Mouse (Mus musculus) neural tube, embryonic 10.5 days (tissue): Measurements from ENCODE around the gene Myog.
"Not testable (repeated sequence)": the region's sequence is repeated elsewhere in the genome, so short reads cannot be mapped to it uniquely, and the experiment has no call there.

Source experiments
- DNase-seq: peaks from one replicate; pipeline ENCODE4 v3.0.0-alpha.2; 2017; ENCODE audit warnings: low spot score; ENCODE audit errors: extremely low spot score

Myog gene

DNA sequence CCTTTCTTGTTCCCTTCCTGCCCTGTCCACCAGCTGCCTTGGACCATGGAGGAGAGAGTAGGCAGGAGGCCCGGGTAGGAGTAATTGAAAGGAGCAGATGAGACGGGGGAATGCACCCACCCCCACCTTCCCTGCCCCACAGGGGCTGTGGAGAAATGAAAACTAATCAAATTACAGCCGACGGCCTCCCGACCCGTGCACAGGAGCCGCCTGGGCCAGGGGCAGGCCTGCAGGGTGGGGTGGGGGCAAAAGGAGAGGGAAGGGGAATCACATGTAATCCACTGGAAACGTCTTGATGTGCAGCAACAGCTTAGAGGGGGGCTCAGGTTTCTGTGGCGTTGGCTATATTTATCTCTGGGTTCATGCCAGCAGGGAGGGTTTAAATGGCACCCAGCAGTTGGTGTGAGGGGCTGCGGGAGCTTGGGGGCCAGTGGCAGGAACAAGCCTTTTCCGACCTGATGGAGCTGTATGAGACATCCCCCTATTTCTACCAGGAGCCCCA lies at the start of gene Myog:
TSS of gene Myog (plus strand) at position 392 of the 502 bp plus-strand sequence.
- DNase-seq, result no peak

- DNase-seq, result no peak
These were observed 49.1 kb upstream of the Myog start for GRCm38 (mm10) chr1:134240701-134241100.

DNA sequence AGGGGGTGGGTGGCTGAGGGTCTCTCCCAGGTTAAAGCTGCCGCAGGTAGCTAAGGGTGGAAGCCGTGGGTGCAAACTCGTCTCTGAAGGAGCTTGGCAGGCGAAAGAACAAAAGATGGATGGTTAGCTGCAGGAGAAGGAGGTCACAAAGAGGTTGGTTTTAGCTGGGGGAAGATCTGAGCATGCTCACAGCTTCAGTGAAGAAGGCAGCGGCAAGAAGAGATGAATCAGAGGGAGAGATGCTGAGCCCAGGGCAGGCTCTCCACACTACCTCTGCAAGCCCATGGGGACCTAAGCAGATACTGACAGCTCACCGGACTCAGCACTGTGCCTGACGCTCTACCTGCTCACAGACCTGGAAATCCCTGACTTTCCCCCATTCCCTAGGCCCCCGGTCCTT lies 48.5 kb upstream of the Myog start:
- no peak for DNase-seq

GRCm38 (mm10) chr1:134242286-134242685 lies 47.5 kb upstream of the Myog start:
- DNase-seq, result no peak

- no peak for DNase-seq
These were observed 46.3 kb upstream of the Myog start for GRCm38 (mm10) chr1:134243505-134243904.

GRCm38 (mm10) chr1:134243948-134244914 lies 45.6 kb upstream of the Myog start:
- DNase-seq, result peak; percentile 88

DNA sequence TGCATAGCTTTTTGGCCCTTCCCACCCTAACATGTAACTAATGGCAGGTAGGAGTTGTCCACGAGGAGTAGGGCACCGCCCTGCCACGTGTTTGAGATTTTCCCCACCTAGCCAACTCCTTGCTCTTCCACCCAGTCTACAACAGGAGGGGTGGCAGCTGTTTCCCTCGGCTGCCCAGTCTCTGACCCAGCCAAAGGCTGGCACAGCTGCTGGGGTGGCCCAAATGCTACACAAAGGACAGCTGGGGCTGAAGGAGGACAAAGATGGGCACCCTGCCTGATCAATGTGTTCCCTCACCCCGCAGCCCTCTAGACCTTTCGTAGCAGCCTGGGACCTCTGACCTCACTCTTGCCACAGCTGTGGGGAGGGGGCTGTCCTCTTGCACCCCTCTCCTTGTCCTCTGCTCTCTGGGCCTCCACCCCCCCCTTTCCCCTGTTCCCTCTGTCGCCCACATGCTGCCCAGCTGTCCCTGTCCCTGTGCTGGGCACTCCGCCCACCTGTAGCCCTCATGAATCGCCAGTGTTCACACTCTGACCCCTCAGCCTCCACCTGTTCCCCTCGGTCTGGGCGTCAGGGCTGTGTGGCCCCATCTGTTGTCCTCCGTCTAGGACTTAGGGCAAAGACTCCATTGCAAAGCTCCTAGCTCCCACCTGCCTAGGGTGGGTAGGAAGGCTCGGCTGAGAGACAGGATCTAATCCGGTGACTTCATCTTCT lies 44.6 kb upstream of the Myog start:
- no peak for DNase-seq

DNA sequence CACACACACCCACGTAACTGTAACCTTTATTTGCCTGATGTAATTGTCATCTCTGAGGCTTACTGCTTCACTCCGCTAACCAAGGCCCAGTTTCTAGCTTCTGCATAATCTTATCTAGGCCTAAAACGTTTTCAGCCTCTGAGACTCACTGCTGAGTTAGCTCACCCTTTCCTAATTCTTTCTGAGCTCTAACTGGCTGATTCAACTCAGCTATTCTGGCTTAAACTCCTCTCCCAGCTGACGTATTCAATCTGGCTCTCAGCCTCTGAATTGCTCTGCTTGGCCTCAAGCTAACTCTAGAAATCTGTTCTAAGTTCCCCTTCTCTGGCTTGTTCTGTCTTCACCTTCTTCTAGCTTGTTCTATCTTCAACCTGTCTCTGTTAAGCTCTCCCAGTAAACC lies 43.2 kb upstream of the Myog start:
- no peak for DNase-seq

DNA sequence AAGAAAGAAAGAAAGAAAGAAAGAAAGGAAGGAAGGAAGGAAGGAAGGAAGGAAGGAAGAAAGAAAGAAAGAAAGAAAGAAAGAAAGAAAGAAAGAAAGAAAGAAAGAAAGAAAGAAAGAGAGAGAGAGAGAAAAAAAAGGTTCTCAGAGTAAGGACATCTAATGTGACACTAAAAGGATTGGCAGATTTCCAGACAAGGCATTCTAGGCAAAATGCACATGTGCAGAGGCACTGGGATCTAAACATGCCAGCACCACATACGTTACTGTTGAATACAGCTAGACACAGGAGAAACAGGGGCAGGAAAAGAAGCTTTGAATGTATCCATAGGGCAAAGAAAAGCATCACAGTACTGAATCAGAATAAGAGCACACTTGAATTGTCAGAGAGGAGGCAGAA lies 40.1 kb upstream of the Myog start:
- DNase-seq, result not testable (repeated sequence)

- DNase-seq, result no peak
These were observed 25.4 kb upstream of the Myog start for GRCm38 (mm10) chr1:134264341-134264740.

- DNase-seq, result no peak
These were observed 24.0 kb upstream of the Myog start for GRCm38 (mm10) chr1:134265797-134266196.

DNA sequence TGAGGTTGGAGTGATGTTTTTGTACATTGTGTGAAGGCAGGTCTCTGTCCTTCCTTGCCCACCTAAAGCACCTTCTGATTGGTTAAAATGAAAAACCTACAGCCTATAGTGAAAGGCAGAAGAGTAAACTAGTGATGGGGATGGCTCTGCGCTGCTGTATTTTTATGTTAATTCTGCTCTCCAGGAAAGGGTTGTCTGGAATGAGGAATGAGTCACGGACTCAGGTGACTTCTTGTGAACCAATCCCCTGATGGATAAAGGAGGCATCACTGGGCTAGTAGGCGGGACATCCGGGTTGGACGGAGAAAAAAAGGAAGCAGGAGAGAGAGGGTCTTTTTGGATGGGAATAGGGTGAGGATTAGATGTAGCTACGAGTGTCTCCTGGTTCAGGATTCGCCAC lies 19.8 kb upstream of the Myog start:
- DNase-seq, result no peak

GRCm38 (mm10) chr1:134272754-134273250 lies 17.0 kb upstream of the Myog start:
- DNase-seq, result no peak

DNA sequence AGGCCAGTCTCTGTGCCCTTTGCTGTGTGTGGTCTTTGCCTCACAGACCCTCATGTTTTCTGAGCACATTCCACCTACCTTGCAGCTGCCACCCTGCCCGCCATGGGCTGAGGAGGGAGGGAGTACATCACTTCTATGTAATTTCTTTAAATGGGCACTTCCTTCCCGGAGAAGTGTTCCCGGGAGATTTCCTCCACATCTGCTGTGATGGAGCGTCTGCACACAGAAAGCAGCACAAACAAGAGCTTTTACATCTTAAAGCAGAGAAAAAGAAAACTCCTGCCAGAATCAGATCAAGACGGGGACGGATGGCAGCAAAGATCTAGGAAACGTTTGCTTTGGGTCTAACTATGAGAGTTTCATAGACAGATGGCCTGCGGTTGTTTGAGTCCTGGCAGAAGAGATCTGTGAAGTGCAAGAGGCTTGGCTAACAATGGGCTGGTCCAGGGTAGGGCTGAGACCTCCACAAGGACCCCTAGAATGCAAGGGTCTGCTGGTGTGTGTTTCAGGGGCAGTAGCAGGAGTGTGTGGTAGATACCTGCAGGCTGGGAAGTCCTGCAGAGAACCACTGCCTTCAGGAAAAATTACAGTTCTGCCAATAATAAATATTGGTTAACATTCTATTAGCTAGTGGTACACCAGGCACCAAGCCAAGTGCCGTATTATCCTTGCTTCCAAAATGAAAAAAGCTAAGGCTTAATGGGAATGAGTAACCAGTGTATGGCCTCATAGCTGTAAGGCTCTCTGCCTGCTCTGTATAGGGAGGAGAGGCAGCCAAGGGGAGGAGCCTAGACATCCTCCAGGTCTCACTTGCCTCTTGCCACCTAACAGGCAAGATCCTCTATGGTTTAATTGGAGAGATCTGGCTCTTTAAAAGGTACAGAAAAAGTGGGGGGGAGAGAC lies 16.0 kb upstream of the Myog start:
- no peak for DNase-seq

DNA sequence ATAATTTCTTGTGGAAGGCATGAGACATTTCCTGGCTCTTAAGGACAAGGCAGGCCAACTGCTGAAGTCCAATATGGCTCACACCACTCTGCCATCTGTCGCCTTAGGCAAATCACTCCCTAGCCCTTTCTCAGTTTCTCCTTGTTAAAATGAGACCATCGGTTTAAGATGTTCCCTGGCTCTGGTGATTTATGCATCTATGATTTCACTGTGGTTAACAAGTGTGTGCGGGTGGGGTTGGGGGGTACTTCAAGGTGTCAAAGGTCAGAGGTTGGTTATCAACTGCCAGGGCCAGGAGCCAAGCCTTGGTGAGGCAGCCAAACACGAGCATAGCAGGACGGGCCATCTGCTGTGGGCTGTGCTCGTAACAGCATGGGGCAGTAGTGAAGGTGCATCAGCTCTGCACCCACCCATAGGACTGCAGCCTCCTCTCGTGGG lies 15.3 kb upstream of the Myog start:
- DNase-seq, result no peak

DNA sequence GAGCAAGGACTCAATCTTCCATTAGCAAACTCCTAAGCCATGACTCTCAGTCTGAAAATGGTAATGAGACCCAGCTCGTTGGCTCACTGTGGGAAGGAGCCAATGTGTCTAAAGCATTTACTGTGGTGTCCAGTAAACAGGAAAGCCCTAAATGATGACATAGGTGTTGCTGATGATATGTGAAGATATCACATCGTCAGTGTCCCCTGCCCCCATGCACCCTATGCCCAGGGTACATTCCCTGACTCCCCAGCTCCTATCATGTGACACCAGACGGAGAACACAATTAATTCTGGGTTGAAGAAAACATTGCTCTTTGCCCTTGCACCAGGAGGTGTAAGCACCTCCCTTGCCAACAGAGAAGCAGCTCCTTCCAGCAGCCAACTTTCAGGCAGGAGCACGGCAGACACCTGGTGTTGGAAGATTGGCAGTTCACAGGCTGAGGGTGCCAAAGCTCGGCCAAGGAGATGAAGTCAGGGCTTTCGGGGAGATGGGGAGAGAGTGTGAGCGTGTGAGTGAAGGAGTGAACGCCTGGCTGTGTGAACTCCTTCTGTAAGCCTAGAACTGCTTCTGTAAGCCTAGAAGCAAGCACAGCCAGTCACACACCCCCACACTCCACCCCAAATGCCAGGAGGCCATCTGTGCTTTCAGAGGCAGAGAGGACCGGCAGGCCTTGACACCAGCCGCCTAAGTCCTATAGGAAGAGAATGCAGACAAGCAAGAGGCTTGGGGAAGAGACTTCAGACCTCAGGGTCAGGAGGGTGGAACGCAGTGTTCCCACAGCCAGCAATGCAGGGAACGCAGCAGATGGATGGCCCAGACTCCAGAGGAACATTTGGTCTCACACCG lies 13.9 kb upstream of the Myog start:
- no peak for DNase-seq

DNA sequence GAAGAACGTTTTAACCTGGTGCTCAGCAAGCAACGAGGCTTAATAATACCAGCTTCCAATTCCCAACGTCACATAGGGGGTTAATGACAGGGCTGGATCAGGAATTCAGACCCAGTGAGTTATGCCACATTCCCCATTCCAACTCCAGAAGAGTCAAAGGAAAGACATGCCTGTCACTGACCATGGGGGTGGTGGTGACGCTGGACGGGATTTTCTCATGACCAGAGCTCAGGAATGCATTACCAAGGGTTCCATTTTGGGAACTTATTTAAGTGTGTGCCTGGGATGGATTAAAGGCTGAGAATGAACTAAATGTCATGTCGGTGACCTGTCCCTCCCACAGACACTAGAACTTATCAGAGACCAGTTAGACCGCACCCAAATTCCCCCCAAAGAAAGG lies 13.0 kb upstream of the Myog start:
- DNase-seq, result no peak

GRCm38 (mm10) chr1:134280174-134280573 lies 9.6 kb upstream of the Myog start:
- no peak for DNase-seq

DNA sequence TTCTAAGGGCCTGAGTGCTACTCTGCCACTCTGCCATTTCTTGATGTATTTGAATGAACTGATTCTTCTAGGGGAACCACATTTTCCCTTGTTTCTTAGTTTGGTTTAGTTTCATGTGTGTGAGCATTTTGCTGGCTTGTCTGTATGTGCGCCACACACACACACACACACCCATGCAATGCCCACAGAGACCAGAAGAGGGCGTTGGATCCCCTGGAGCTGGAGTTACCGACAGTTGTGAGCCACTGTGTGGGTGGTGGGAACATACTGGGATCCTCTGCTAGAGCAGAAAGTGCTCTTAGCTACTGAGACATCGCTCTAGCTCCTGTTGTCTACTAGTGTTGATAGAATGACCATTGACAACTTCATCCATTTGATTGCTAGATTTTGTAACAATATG lies 8.2 kb upstream of the Myog start:
- no peak for DNase-seq

DNA sequence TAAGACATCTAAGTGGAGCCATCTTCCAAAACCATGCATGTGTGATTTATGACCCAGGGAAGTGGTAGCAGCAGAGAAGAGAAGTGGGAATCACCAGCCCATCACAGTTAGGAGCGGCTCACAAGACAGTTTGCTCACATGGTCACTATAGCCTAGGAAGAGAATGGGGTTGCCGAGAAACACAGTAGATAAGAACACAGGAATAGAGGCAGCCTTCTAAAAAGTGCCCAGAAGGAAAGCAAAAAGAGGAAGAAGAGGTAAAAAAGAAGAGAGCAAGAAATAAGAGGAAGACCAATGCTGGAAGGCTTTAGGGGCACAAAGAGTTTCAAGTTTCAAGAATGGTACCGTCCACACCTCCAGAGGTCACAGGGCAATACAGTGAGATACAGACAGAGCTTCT lies 7.4 kb upstream of the Myog start:
- DNase-seq, result no peak
